Mouse (Mus musculus) midbrain, embryonic 16.5 days (tissue): ENCODE results near the gene Fgfr2. TPM values are rescaled to one million over a fixed set of nuclear protein-coding genes. Genes with fewer than 3 reads are reported as not detected.

Experiments used
- ATAC-seq: fragments of 200-750 bp; cut with Nextera tagmentation; 2 replicates; pipeline ENCODE4 v1.8.0; 2017; ENCODE audit warnings: moderate TSS enrichment
- H3K27ac ChIP-seq: fragments of 300-500 bp; sonication (generic); 2 replicates; pipeline ENCODE4 v1.5.1; 2014; ENCODE audit warnings: mild to moderate bottlenecking, low read length, mixed read lengths
- H3K27me3 ChIP-seq: fragments of 300-500 bp; sonication (generic); 2 replicates; pipeline ENCODE4 v1.6.1; 2014; ENCODE audit warnings: low read depth, low read length, mixed read lengths; ENCODE audit not compliant: control insufficient read depth, insufficient read depth
- H3K36me3 ChIP-seq: fragments of 300-500 bp; sonication (generic); 2 replicates; pipeline ENCODE4 v1.6.1; 2014; ENCODE audit warnings: mild to moderate bottlenecking, low read length, moderate library complexity, mixed read lengths; ENCODE audit not compliant: control insufficient read depth, insufficient read depth
- H3K4me1 ChIP-seq: fragments of 300-500 bp; sonication (generic); 2 replicates; pipeline ENCODE4 v1.6.1; 2014; ENCODE audit warnings: mild to moderate bottlenecking, low read length, mixed read lengths; ENCODE audit not compliant: control insufficient read depth, insufficient read depth
- H3K4me2 ChIP-seq: fragments of 300-500 bp; sonication (generic); 2 replicates; pipeline ENCODE4 v1.6.1; 2014; ENCODE audit warnings: mild to moderate bottlenecking, low read length, mixed read lengths
- H3K4me3 ChIP-seq: fragments of 300-500 bp; sonication (generic); 2 replicates; pipeline ENCODE4 v1.5.1; 2014; ENCODE audit warnings: low read depth, mild to moderate bottlenecking, low read length, moderate library complexity, mixed read lengths
- H3K9ac ChIP-seq: fragments of 300-500 bp; sonication (generic); 2 replicates; pipeline ENCODE4 v1.6.1; 2014; ENCODE audit warnings: low read depth, low read length, mixed read lengths
- H3K9me3 ChIP-seq: fragments of 300-500 bp; sonication (generic); replicated peaks from 2 replicates; pipeline ENCODE4 v1.6.1; 2014; ENCODE audit warnings: mild to moderate bottlenecking, low read length, mixed read lengths; ENCODE audit not compliant: control insufficient read depth, poor library complexity, severe bottlenecking
- WGBS: fragments of 180-500 bp; shearing (Covaris S2); extraction: QIAGEN DNeasy Blood & Tissue Kit; methylation state at CpG from one replicate; pipeline ENCODE4 v1.1.7; 2014; 5-methylcytosine and 5-hydroxymethylcytosine counted together
- polyA plus RNA-seq: library from polyadenylated mRNA; unstranded; fragments of >200 nt; fragmentation: Nextera tagmentation; extraction: Ambion mirVana; gene quantifications from 2 replicates; pipeline ENCODE4 v1.2.1, GENCODE M21; 2015

The Fgfr2 gene
- polyA plus RNA-seq, 1 experiment from 2014 or later = 23.8 TPM

GRCm38 (mm10) chr7:131465735-131466134 lies 1657.4 kb downstream of the Fgfr2 start:
- no peak for ATAC-seq
- Histone ChIP-seq H3K27ac (no peak overlapping the region), H3K4me3 (no peak overlapping the region), H3K4me2 (no peak overlapping the region), H3K9me3 (no peaks in the 10 kb centered on the region), H3K9ac (no peak overlapping the region), H3K36me3 (no peaks in the 10 kb centered on the region), H3K4me1 (no peaks in the 10 kb centered on the region), H3K27me3 (no peaks in the 10 kb centered on the region)
- 12% methylated on average over 3 of the region's 3 CpGs for WGBS

- Histone ChIP-seq H3K9me3 (no peaks in the 10 kb centered on the region), H3K4me1 (no peaks in the 10 kb centered on the region), H3K9ac (no peak overlapping the region), H3K4me3 (no peak overlapping the region), H3K4me2 (no peak overlapping the region), H3K36me3 (no peaks in the 10 kb centered on the region), H3K27ac (no peak overlapping the region), H3K27me3 (no peaks in the 10 kb centered on the region)
- WGBS = 8% methylated on average over 3 of the region's 3 CpGs
- ATAC-seq = no peak
Measured at GRCm38 (mm10) chr7:131465117-131465601, 1658.0 kb downstream of the Fgfr2 start.

- no peaks in the 10 kb centered on the region for H3K27me3 ChIP-seq
- no peak for ATAC-seq
- H3K4me2 ChIP-seq = no peak overlapping the region
- no peak overlapping the region for H3K4me3 ChIP-seq
- H3K4me1 ChIP-seq = no peaks in the 10 kb centered on the region
- no peaks in the 10 kb centered on the region for H3K9me3 ChIP-seq
- 90% methylated on average over 5 of the region's 5 CpGs for WGBS
- no peak overlapping the region for H3K9ac ChIP-seq
- H3K27ac ChIP-seq = no peak overlapping the region
- no peaks in the 10 kb centered on the region for H3K36me3 ChIP-seq
Measured at GRCm38 (mm10) chr7:131456714-131457113, 1666.4 kb downstream of the Fgfr2 start.

- H3K36me3 ChIP-seq = peaks cover 19% of the 10 kb centered on the region
- WGBS = 57% methylated on average over 3 of the region's 3 CpGs
Measured at GRCm38 (mm10) chr7:131437051-131437450, 1686.1 kb downstream of the Fgfr2 start.

GRCm38 (mm10) chr7:131434276-131434675 lies 1688.9 kb downstream of the Fgfr2 start:
- Histone ChIP-seq H3K27ac (no peak overlapping the region), H3K9ac (no peak overlapping the region), H3K27me3 (no peaks in the 10 kb centered on the region), H3K36me3 (peaks cover 26% of the 10 kb centered on the region), H3K4me1 (no peaks in the 10 kb centered on the region), H3K4me3 (no peak overlapping the region), H3K9me3 (no peaks in the 10 kb centered on the region), H3K4me2 (no peak overlapping the region)
- ATAC-seq = no peak
- 85% methylated on average over 1 of the region's 1 CpGs for WGBS

More at GRCm38 (mm10) chr7:131437051-131437450, 1686.1 kb downstream of the Fgfr2 start:
- H3K4me3 ChIP-seq = no peak overlapping the region
- no peaks in the 10 kb centered on the region for H3K27me3 ChIP-seq
- no peak overlapping the region for H3K27ac ChIP-seq
- no peaks in the 10 kb centered on the region for H3K9me3 ChIP-seq
- no peaks in the 10 kb centered on the region for H3K4me1 ChIP-seq
- H3K9ac ChIP-seq = no peak overlapping the region
- no peak overlapping the region for H3K4me2 ChIP-seq
- ATAC-seq = no peak

GRCm38 (mm10) chr7:131432244-131432643 lies 1690.9 kb downstream of the Fgfr2 start:
- ATAC-seq = no peak
- no peak overlapping the region for H3K4me2 ChIP-seq
- H3K27me3 ChIP-seq = no peaks in the 10 kb centered on the region
- 8% methylated on average over 1 of the region's 1 CpGs for WGBS
- no peak overlapping the region for H3K4me3 ChIP-seq
- H3K4me1 ChIP-seq = no peaks in the 10 kb centered on the region
- H3K9ac ChIP-seq = no peak overlapping the region
- H3K9me3 ChIP-seq = no peaks in the 10 kb centered on the region
- H3K36me3 ChIP-seq = peaks cover 22% of the 10 kb centered on the region
- no peak overlapping the region for H3K27ac ChIP-seq

GRCm38 (mm10) chr7:131427331-131427730 lies 1695.8 kb downstream of the Fgfr2 start:
- peaks cover 24% of the 10 kb centered on the region for H3K36me3 ChIP-seq
- no peak overlapping the region for H3K9ac ChIP-seq
- WGBS = 90% methylated on average over 5 of the region's 5 CpGs
- H3K27ac ChIP-seq = no peak overlapping the region
- no peak overlapping the region for H3K4me3 ChIP-seq
- no peak for ATAC-seq
- H3K9me3 ChIP-seq = no peaks in the 10 kb centered on the region
- no peak overlapping the region for H3K4me2 ChIP-seq
- H3K4me1 ChIP-seq = no peaks in the 10 kb centered on the region
- H3K27me3 ChIP-seq = no peaks in the 10 kb centered on the region

GRCm38 (mm10) chr7:131424912-131425311 lies 1698.2 kb downstream of the Fgfr2 start:
- no peaks in the 10 kb centered on the region for H3K27me3 ChIP-seq
- 88% methylated on average over 2 of the region's 2 CpGs for WGBS

GRCm38 (mm10) chr7:131417605-131418004 lies 1705.5 kb downstream of the Fgfr2 start:
- no peak overlapping the region for H3K4me3 ChIP-seq

More at GRCm38 (mm10) chr7:131424912-131425311, 1698.2 kb downstream of the Fgfr2 start:
- no peak overlapping the region for H3K4me3 ChIP-seq
- no peak overlapping the region for H3K4me2 ChIP-seq
- H3K9me3 ChIP-seq = no peaks in the 10 kb centered on the region
- ATAC-seq = no peak
- H3K27ac ChIP-seq = no peak overlapping the region
- H3K9ac ChIP-seq = no peak overlapping the region
- H3K36me3 ChIP-seq = peaks cover 10% of the 10 kb centered on the region; the same call in 1 of the 2 replicates
- H3K4me1 ChIP-seq = no peaks in the 10 kb centered on the region

More at GRCm38 (mm10) chr7:131417605-131418004, 1705.5 kb downstream of the Fgfr2 start:
- Histone ChIP-seq H3K27ac (no peak overlapping the region), H3K9me3 (no peaks in the 10 kb centered on the region), H3K9ac (no peak overlapping the region), H3K4me1 (no peaks in the 10 kb centered on the region), H3K36me3 (no peaks in the 10 kb centered on the region), H3K4me2 (no peak overlapping the region), H3K27me3 (no peaks in the 10 kb centered on the region)
- no peak for ATAC-seq
